Mouse (Mus musculus): ENCODE data around the gene Fancc. TPM values are rescaled to one million over a fixed set of nuclear protein-coding genes. Genes with fewer than 3 reads are reported as not detected.

Fancc gene
- polyA plus RNA-seq, 1 experiment from 2014 or later: 9.3 TPM

- peaks cover 7% of the 10 kb centered on the region for H3K4me1 ChIP-seq (replicated peaks; ENCODE audit: control insufficient read depth, insufficient read depth)
- no peak for ATAC-seq (ENCODE audit: low FRiP score, low TSS enrichment)
Measured at GRCm38 (mm10) chr13:63262168-63262957, 234.7 kb downstream of the Fancc start.

GRCm38 (mm10) chr13:63261676-63262075 lies 235.4 kb downstream of the Fancc start:
- Histone ChIP-seq H3K27me3 (ENCODE audit: control insufficient read depth, insufficient read depth, low read length) (no peaks in the 10 kb centered on the region), H3K4me1 (replicated peaks; ENCODE audit: control insufficient read depth, insufficient read depth) (peaks cover 10% of the 10 kb centered on the region), H3K9ac (ENCODE audit: low read length) (no peak overlapping the region), H3K9me3 (ENCODE audit: control insufficient read depth, low read length) (no peaks in the 10 kb centered on the region), H3K27ac (replicated peaks) (peak overlapping the region; percentile 63; the same call in 1 of the 2 replicates), H3K4me2 (replicated peaks; ENCODE audit: low read depth) (no peak overlapping the region), H3K4me3 (ENCODE audit: low read depth, low read length) (no peak overlapping the region), H3K36me3 (ENCODE audit: control insufficient read depth, insufficient read depth, low read length) (no peaks in the 10 kb centered on the region)
- no peak for TF ChIP-seq EP300 (optimal IDR thresholded peaks at IDR 0.05)
- ATAC-seq (ENCODE audit: low FRiP score, low TSS enrichment) (no peak), DNase-seq (ENCODE audit: low spot score) (no peak)
- 88% methylated on average over 3 of the region's 3 CpGs for WGBS

More at GRCm38 (mm10) chr13:63262168-63262957, 234.7 kb downstream of the Fancc start:
- H3K9ac ChIP-seq (ENCODE audit: low read length): no peak overlapping the region
- no peak for DNase-seq (ENCODE audit: low spot score)
- TF ChIP-seq EP300 (optimal IDR thresholded peaks at IDR 0.05): no peak
- TF ChIP-seq CTCF (IDR thresholded peaks at IDR 0.05; ENCODE audit: low read depth): no peak
- H3K4me3 ChIP-seq (ENCODE audit: low read depth, low read length): no peak overlapping the region
- no peaks in the 10 kb centered on the region for H3K36me3 ChIP-seq (ENCODE audit: control insufficient read depth, insufficient read depth, low read length)
- H3K27ac ChIP-seq (replicated peaks): no peak overlapping the region
- H3K9me3 ChIP-seq (ENCODE audit: control insufficient read depth, low read length): no peaks in the 10 kb centered on the region
- no peak overlapping the region for H3K4me2 ChIP-seq (replicated peaks; ENCODE audit: low read depth)
- no peaks in the 10 kb centered on the region for H3K27me3 ChIP-seq (ENCODE audit: control insufficient read depth, insufficient read depth, low read length)
- 55% methylated on average over 1 of the region's 1 CpGs for WGBS

GRCm38 (mm10) chr13:63260753-63261631 lies 236.1 kb downstream of the Fancc start:
- Histone ChIP-seq H3K4me3 (ENCODE audit: low read depth, low read length) (no peak overlapping the region), H3K4me1 (replicated peaks; ENCODE audit: control insufficient read depth, insufficient read depth) (peaks cover 13% of the 10 kb centered on the region), H3K27me3 (ENCODE audit: control insufficient read depth, insufficient read depth, low read length) (no peaks in the 10 kb centered on the region), H3K27ac (replicated peaks) (peak overlapping the region; percentile 63), H3K4me2 (replicated peaks; ENCODE audit: low read depth) (0 out of 2 replicates have a peak overlapping the region, but pooled peaks have one; percentile 8), H3K9ac (ENCODE audit: low read length) (peak overlapping the region; percentile 23; the same call in 1 of the 2 replicates), H3K36me3 (ENCODE audit: control insufficient read depth, insufficient read depth, low read length) (no peaks in the 10 kb centered on the region), H3K9me3 (ENCODE audit: control insufficient read depth, low read length) (no peaks in the 10 kb centered on the region)
- no peak for DNase-seq (ENCODE audit: low spot score)
- TF ChIP-seq CTCF (IDR thresholded peaks at IDR 0.05; ENCODE audit: low read depth) (no peak), EP300 (optimal IDR thresholded peaks at IDR 0.05) (no peak)
- ATAC-seq (ENCODE audit: low FRiP score, low TSS enrichment): peak; percentile 82
- WGBS: 46% methylated on average over 18 of the region's 18 CpGs

GRCm38 (mm10) chr13:63260133-63260532 lies 236.9 kb downstream of the Fancc start:
- no peak overlapping the region for H3K9ac ChIP-seq (ENCODE audit: low read length)
- no peaks in the 10 kb centered on the region for H3K36me3 ChIP-seq (ENCODE audit: control insufficient read depth, insufficient read depth, low read length)
- H3K27ac ChIP-seq (replicated peaks): peak overlapping the region; percentile 63; the same call in 1 of the 2 replicates
- H3K4me3 ChIP-seq (ENCODE audit: low read depth, low read length): no peak overlapping the region
- H3K27me3 ChIP-seq (ENCODE audit: control insufficient read depth, insufficient read depth, low read length): no peaks in the 10 kb centered on the region
- 45% methylated on average over 4 of the region's 4 CpGs for WGBS
- no peak for TF ChIP-seq CTCF (IDR thresholded peaks at IDR 0.05; ENCODE audit: low read depth)
- TF ChIP-seq EP300 (optimal IDR thresholded peaks at IDR 0.05): no peak
- H3K4me1 ChIP-seq (replicated peaks; ENCODE audit: control insufficient read depth, insufficient read depth): peaks cover 15% of the 10 kb centered on the region
- H3K4me2 ChIP-seq (replicated peaks; ENCODE audit: low read depth): no peak overlapping the region
- no peaks in the 10 kb centered on the region for H3K9me3 ChIP-seq (ENCODE audit: control insufficient read depth, low read length)
- ATAC-seq (ENCODE audit: low FRiP score, low TSS enrichment) (no peak), DNase-seq (ENCODE audit: low spot score) (no peak)

- H3K4me3 ChIP-seq (ENCODE audit: low read depth, low read length): no peak overlapping the region
- peaks cover 18% of the 10 kb centered on the region for H3K4me1 ChIP-seq (replicated peaks; ENCODE audit: control insufficient read depth, insufficient read depth)
- no peak overlapping the region for H3K9ac ChIP-seq (ENCODE audit: low read length)
- H3K27ac ChIP-seq (replicated peaks): 0 out of 2 replicates have a peak overlapping the region, but pooled peaks have one; percentile 13
- 66% methylated on average over 4 of the region's 4 CpGs for WGBS
- DNase-seq (ENCODE audit: low spot score) (no peak), ATAC-seq (ENCODE audit: low FRiP score, low TSS enrichment) (no peak)
- no peak overlapping the region for H3K4me2 ChIP-seq (replicated peaks; ENCODE audit: low read depth)
- H3K9me3 ChIP-seq (ENCODE audit: control insufficient read depth, low read length): no peaks in the 10 kb centered on the region
- TF ChIP-seq EP300 (optimal IDR thresholded peaks at IDR 0.05) (no peak), CTCF (IDR thresholded peaks at IDR 0.05; ENCODE audit: low read depth) (no peak)
- no peaks in the 10 kb centered on the region for H3K27me3 ChIP-seq (ENCODE audit: control insufficient read depth, insufficient read depth, low read length)
- H3K36me3 ChIP-seq (ENCODE audit: control insufficient read depth, insufficient read depth, low read length): peaks cover 2% of the 10 kb centered on the region; the same call in 1 of the 2 replicates
Measured at GRCm38 (mm10) chr13:63258671-63259070, 238.4 kb downstream of the Fancc start.

All from stomach, postnatal 0 days (tissue).